Mouse (Mus musculus) heart, postnatal 36 days (tissue): ENCODE results near the gene Zfp108. TPM values are rescaled to one million over a fixed set of nuclear protein-coding genes. Genes with fewer than 3 reads are reported as not detected.

ENCODE experiments used
- total RNA-seq, 2 experiments: library from RNA; stranded (reverse); gene quantifications; 2 replicates each; pipeline ENCODE4 v1.2.3; 2021

Zfp108 gene
- total RNA-seq, 2 experiments from 2014 or later, result 1.8 to 2.2 TPM

Other genes starting within 250 kb of the Zfp108 start
- gene Vmn1r183, start 201.5 kb upstream of the Zfp108 start, total RNA-seq, result not detected
- 10 to 100 TPM; 13.1 TPM for gene Zfp180, start 172.9 kb upstream of the Zfp108 start, total RNA-seq
- 1 to 10 TPM; 2.8 to 3.7 TPM for gene Zfp112, start 142.5 kb upstream of the Zfp108 start, total RNA-seq
- gene Zfp235, start 120.6 kb upstream of the Zfp108 start, total RNA-seq, result 1 to 10 TPM; 5.5 to 6.0 TPM
- gene Zfp114, start 79.7 kb upstream of the Zfp108 start, total RNA-seq, result under 1 TPM in 1 of 2 experiments, not detected in 1; 0.11 TPM
- gene Zfp111, start 43.4 kb upstream of the Zfp108 start, total RNA-seq, result 1 to 10 TPM; 3.8 to 4.3 TPM
- gene Zfp109, start 17.2 kb upstream of the Zfp108 start, total RNA-seq, result 1 to 10 TPM; 1.7 to 1.8 TPM
- 1 to 10 TPM; 3.8 to 4.1 TPM for gene Zfp93, start 15.6 kb downstream of the Zfp108 start, total RNA-seq
- 1 to 10 TPM; 2.1 to 3.8 TPM for gene Zfp61, start 46.4 kb downstream of the Zfp108 start, total RNA-seq
- 1 to 10 TPM; 1.7 to 2.5 TPM for gene Zfp94, start 61.9 kb downstream of the Zfp108 start, total RNA-seq
- gene Tescl, start 79.1 kb downstream of the Zfp108 start, total RNA-seq, result not detected
- gene Lypd5, start 94.4 kb downstream of the Zfp108 start, total RNA-seq, result not detected
- under 1 TPM; 0.42 to 0.62 TPM for gene Kcnn4, start 115.5 kb downstream of the Zfp108 start, total RNA-seq
- gene Smg9, start 144.8 kb downstream of the Zfp108 start, total RNA-seq, result 1 to 10 TPM; 7.1 to 9.6 TPM
- gene Irgc1, start 197.5 kb downstream of the Zfp108 start, total RNA-seq, result not detected
- 1 to 10 TPM; 1.9 to 3.3 TPM for gene Plaur, start 207.7 kb downstream of the Zfp108 start, total RNA-seq
- gene Cadm4, start 227.2 kb downstream of the Zfp108 start, total RNA-seq, result 10 to 100 TPM; 13.1 to 13.6 TPM